ENCODE assay signal across 24 mouse cellular contexts in the genomic region with DNA sequence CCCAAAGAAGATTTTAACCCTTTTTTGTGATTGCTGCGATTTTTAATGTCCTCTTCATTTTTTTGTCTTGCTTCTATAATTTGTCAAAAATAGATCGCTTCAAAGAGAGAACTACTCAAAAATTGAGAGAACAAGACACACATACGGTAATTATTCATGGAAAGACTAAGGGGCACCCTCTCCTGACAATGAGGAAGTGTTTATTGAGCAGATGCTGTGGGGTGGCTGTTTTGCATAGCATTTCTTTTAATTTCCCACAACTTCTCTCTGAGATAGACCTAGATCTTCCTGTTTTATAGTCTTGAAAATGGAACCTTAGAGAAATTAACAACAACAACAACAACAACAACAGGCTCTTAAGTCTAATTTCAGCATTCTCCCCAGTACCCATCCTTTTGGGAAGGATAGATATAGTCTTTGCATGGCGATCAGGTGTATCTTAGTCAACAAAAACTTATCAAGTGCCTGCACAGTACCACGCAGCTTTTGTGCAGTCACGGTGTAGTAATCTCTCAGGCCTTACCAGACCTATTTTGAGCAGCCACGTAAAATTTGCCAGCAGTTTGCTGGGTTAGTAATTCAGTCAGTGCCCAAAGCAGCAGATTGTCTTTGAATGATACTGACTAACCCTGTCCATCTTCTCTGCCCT. TPM values are rescaled to one million over a fixed set of nuclear protein-coding genes. Genes with fewer than 3 reads are reported as not detected.
DNase-seq lines count a peak whose midpoint lies in the region; ATAC-seq and TF ChIP-seq lines count a peak whose summit lies in the region.
"Had no signal": no experiment of that assay in that cellular context is flagged by ENCODE, and none has a peak within 500 bp of the region (broad histone marks: within the 10 kb centered on the region; RNA-seq: fewer than 3 reads in every experiment).

No protein-coding gene starts in this region.

- H3K36me3 ChIP-seq in liver, embryonic 11.5 days (ENCODE audit: control insufficient read depth, insufficient read depth, low read length): no peaks in the 10 kb centered on the region
- peaks cover 5 to 14% of the 10 kb centered on the region in 2 experiments for H3K36me3 ChIP-seq in CH12.LX (replicated peaks in 1 of 2; ENCODE audit: control insufficient read depth in 1 of 2, insufficient read depth in 1 of 2, low read length in 1 of 2)
- H3K36me3 ChIP-seq in liver, embryonic 12.5 days: no peaks in the 10 kb centered on the region
- no peaks in the 10 kb centered on the region for H3K36me3 ChIP-seq in hindbrain, embryonic 16.5 days (ENCODE audit: control insufficient read depth, insufficient read depth, low read length)
- H3K36me3 ChIP-seq: embryonic facial prominence, embryonic 15.5 days; forebrain, embryonic 10.5 days; heart, embryonic 12.5 days; hindbrain, embryonic 12.5 days; limb, embryonic 13.5 days; lung, embryonic 15.5 days; neural tube, embryonic 15.5 days had no signal

- TF ChIP-seq RAD21 in CH12.LX (IDR thresholded peaks at IDR 0.05; ENCODE audit: low read depth, low read length): no peak

- dilution Hi-C loops in CH12.LX (cut with MboI; ENCODE audit: extremely low pct_ligation_motif_present, extremely low pct_unique_long_range_greater_than_20kb, low sequenced_read_pairs): no loop called here

- H3K9me3 ChIP-seq in liver, embryonic 11.5 days (ENCODE audit: control insufficient read depth, low read length): no peaks in the 10 kb centered on the region
- H3K9me3 ChIP-seq in CH12.LX (replicated peaks; ENCODE audit: low read length): no peaks in the 10 kb centered on the region
- H3K9me3 ChIP-seq in liver, embryonic 12.5 days (replicated peaks): no peaks in the 10 kb centered on the region
- H3K9me3 ChIP-seq in hindbrain, embryonic 16.5 days (ENCODE audit: control insufficient read depth, low read length): no peaks in the 10 kb centered on the region
- H3K9me3 ChIP-seq: embryonic facial prominence, embryonic 15.5 days; forebrain, embryonic 10.5 days; heart, embryonic 12.5 days; hindbrain, embryonic 12.5 days; limb, embryonic 13.5 days; lung, embryonic 15.5 days; neural tube, embryonic 15.5 days had no signal

- in situ Hi-C loops in CH12.LX (cut with MboI; ENCODE audit: low pct_ligation_motif_present, low pct_unique_long_range_greater_than_20kb, low sequenced_read_pairs): no loop called here

- no peak overlapping the region for H3K9ac ChIP-seq in liver, embryonic 11.5 days (ENCODE audit: low read depth, low read length)
- H3K9ac ChIP-seq in CH12.LX (ENCODE audit: insufficient read depth, low read depth): peak overlapping the region; percentile 80
- no peak overlapping the region for H3K9ac ChIP-seq in liver, embryonic 12.5 days
- no peak overlapping the region for H3K9ac ChIP-seq in hindbrain, embryonic 16.5 days (ENCODE audit: low read depth, low read length)
- H3K9ac ChIP-seq: embryonic facial prominence, embryonic 15.5 days; heart, embryonic 12.5 days; hindbrain, embryonic 12.5 days; limb, embryonic 13.5 days; lung, embryonic 15.5 days; neural tube, embryonic 15.5 days had no signal

- ATAC-seq in liver, embryonic 11.5 days (replicated peaks; ENCODE audit: low FRiP score): peak; percentile 63; the same call in 1 of the 2 replicates
- peak; percentile 83 for ATAC-seq in liver, embryonic 12.5 days
- peak; percentile 39; the same call in 1 of the 2 replicates for ATAC-seq in megakaryocyte, adult 5-6 weeks (ENCODE audit: poor library complexity, severe bottlenecking)
- ATAC-seq in hindbrain, embryonic 16.5 days: no peak
- ATAC-seq: midbrain, embryonic 16.5 days had no signal

- peak; percentile 56; the same call in 1 of the 2 replicates for TF ChIP-seq EP300 in CH12.LX (IDR thresholded peaks at IDR 0.05; ENCODE audit: low read length)

- no peaks in the 10 kb centered on the region for H3K27me3 ChIP-seq in liver, embryonic 11.5 days (replicated peaks; ENCODE audit: control insufficient read depth, insufficient read depth, low read length)
- H3K27me3 ChIP-seq in CH12.LX (replicated peaks): no peaks in the 10 kb centered on the region
- H3K27me3 ChIP-seq in liver, embryonic 12.5 days (replicated peaks): no peaks in the 10 kb centered on the region
- H3K27me3 ChIP-seq in hindbrain, embryonic 16.5 days (replicated peaks; ENCODE audit: control insufficient read depth, insufficient read depth, low read length): no peaks in the 10 kb centered on the region
- H3K27me3 ChIP-seq: embryonic facial prominence, embryonic 15.5 days; heart, embryonic 12.5 days; hindbrain, embryonic 12.5 days; limb, embryonic 13.5 days; lung, embryonic 15.5 days; neural tube, embryonic 15.5 days had no signal

- 69% methylated on average over 7 of the region's 7 CpGs for WGBS in liver, embryonic 11.5 days
- 48% methylated on average over 7 of the region's 7 CpGs for WGBS in liver, embryonic 12.5 days (ENCODE audit: insufficient replicate concordance)
- WGBS in hindbrain, embryonic 16.5 days: 87% methylated on average over 7 of the region's 7 CpGs

- no peak overlapping the region for H3K4me3 ChIP-seq in liver, embryonic 11.5 days (ENCODE audit: low read depth, low read length)
- H3K4me3 ChIP-seq in CH12.LX (replicated peaks in 1 of 3; ENCODE audit: low read depth in 2 of 3, low read length in 2 of 3, poor library complexity in 1 of 3): peak overlapping the region in 2 of 3 experiments; percentile 4 to 18
- no peak overlapping the region for H3K4me3 ChIP-seq in liver, embryonic 12.5 days
- H3K4me3 ChIP-seq in hindbrain, embryonic 16.5 days (ENCODE audit: low read length): no peak overlapping the region
- H3K4me3 ChIP-seq: embryonic facial prominence, embryonic 15.5 days; forebrain, embryonic 10.5 days; heart, embryonic 12.5 days; hindbrain, embryonic 12.5 days; limb, embryonic 13.5 days; lung, embryonic 15.5 days; neural tube, embryonic 15.5 days had no signal

- TF ChIP-seq POLR2A in CH12.LX (IDR thresholded peaks at IDR 0.05; ENCODE audit: low read depth, low read length): no peak

- H3K27ac ChIP-seq in liver, embryonic 11.5 days (ENCODE audit: low read depth, low read length): no peak overlapping the region
- H3K27ac ChIP-seq in CH12.LX (ENCODE audit: insufficient read depth, low read depth): peak overlapping the region; percentile 3; the same call in 1 of the 2 replicates
- H3K27ac ChIP-seq in liver, embryonic 12.5 days: no peak overlapping the region
- no peak overlapping the region for H3K27ac ChIP-seq in hindbrain, embryonic 16.5 days (ENCODE audit: low read depth, low read length)
- H3K27ac ChIP-seq: embryonic facial prominence, embryonic 15.5 days; forebrain, embryonic 10.5 days; hindbrain, embryonic 12.5 days; kidney, postnatal 0 days; limb, embryonic 13.5 days; lung, embryonic 15.5 days; neural tube, embryonic 15.5 days had no signal

- TF ChIP-seq CTCF in CH12.LX (conservative IDR thresholded peaks at IDR 0.05 in 1 of 2, IDR thresholded peaks at IDR 0.05 in 1 of 2; ENCODE audit: low read depth in 2 of 2, low read length in 2 of 2): no peak

- DNase-seq in liver, embryonic 11.5 days (ENCODE audit: low spot score): no peak
- no peak for DNase-seq in liver
- DNase-seq in CH12.LX (ENCODE audit: extremely low read depth): peak; percentile 76
- DNase-seq in Muller cell, postnatal 12 days (ENCODE audit: inconsistent ontology term): no peak
- DNase-seq in frontal cortex, postnatal 25 days (ENCODE audit: low spot score in 2 of 2): no peak
- DNase-seq: adrenal gland, postnatal 10 days; cerebellum, adult 8-10 months; heart, postnatal 14 days; kidney, adult 2 months; layer of hippocampus, adult 9-11 months; lung, postnatal 36 days; thymus, postnatal 25 days had no signal

- no peak overlapping the region for H3K4me2 ChIP-seq in liver, embryonic 11.5 days
- H3K4me2 ChIP-seq in CH12.LX (ENCODE audit: insufficient read depth, low read depth, poor library complexity, severe bottlenecking): peak overlapping the region; percentile 92
- no peak overlapping the region for H3K4me2 ChIP-seq in liver, embryonic 12.5 days
- H3K4me2 ChIP-seq in hindbrain, embryonic 16.5 days (ENCODE audit: low read length): no peak overlapping the region
- H3K4me2 ChIP-seq: embryonic facial prominence, embryonic 15.5 days; heart, embryonic 12.5 days; hindbrain, embryonic 12.5 days; limb, embryonic 13.5 days; lung, embryonic 15.5 days; neural tube, embryonic 15.5 days had no signal

- peaks cover 9% of the 10 kb centered on the region for H3K4me1 ChIP-seq in liver, embryonic 11.5 days (replicated peaks; ENCODE audit: control insufficient read depth, insufficient read depth, low read length)
- H3K4me1 ChIP-seq in CH12.LX (ENCODE audit: control insufficient read depth in 1 of 2, insufficient read depth in 2 of 2): peaks cover 9 to 48% of the 10 kb centered on the region in 2 experiments
- H3K4me1 ChIP-seq in liver, embryonic 12.5 days: peaks cover 27% of the 10 kb centered on the region
- H3K4me1 ChIP-seq in hindbrain, embryonic 16.5 days (ENCODE audit: control insufficient read depth, insufficient read depth, low read depth, low read length): no peaks in the 10 kb centered on the region
- H3K4me1 ChIP-seq: embryonic facial prominence, embryonic 15.5 days; heart, embryonic 12.5 days; hindbrain, embryonic 12.5 days; limb, embryonic 13.5 days; lung, embryonic 15.5 days; neural tube, embryonic 15.5 days had no signal

- peaks cover 9% of the 10 kb centered on the region; the same call in 1 of the 2 replicates for H3K79me2 ChIP-seq in CH12.LX (replicated peaks; ENCODE audit: control insufficient read depth, extremely low read depth, insufficient read depth, poor library complexity, severe bottlenecking)

TF ChIP-seq in CH12.LX, 34 proteins besides CTCF, POLR2A, EP300 and RAD21:
- TF ChIP-seq MEF2A (IDR thresholded peaks at IDR 0.05; ENCODE audit: borderline replicate concordance, low read depth, low read length): peak; percentile 48; the same call in 1 of the 2 replicates
- TF ChIP-seq TCF12 (IDR thresholded peaks at IDR 0.05; ENCODE audit: low read depth, low read length): 0 out of 2 replicates have a peak, but pooled peaks have one; percentile 19
- no peak for TF ChIP-seq RCOR1 (conservative IDR thresholded peaks at IDR 0.05; ENCODE audit: low read depth, low read length)
- TF ChIP-seq BHLHE40 (IDR thresholded peaks at IDR 0.05; ENCODE audit: low read depth, low read length): peak; percentile 37; the same call in 1 of the 2 replicates
- 0 out of 2 replicates have a peak, but pooled peaks have one; percentile 47 for TF ChIP-seq ELF1 (IDR thresholded peaks at IDR 0.05; ENCODE audit: low read depth, low read length)

RNA-seq across cellular contexts. Expression of a gene that starts 13.1 kb away (rescaled TPM):
- polyA plus RNA-seq in liver, embryonic 11.5 days (2014; fragmentation: Nextera tagmentation; extraction: Ambion mirVana): 19.8 and 20.6 TPM in 2 replicates
- 37.9 and 48.7 TPM in 2 replicates for total RNA-seq in CH12.LX (2012; rRNA removed)
- total RNA-seq in CH12.LX (2014; rRNA removed): 7.7 and 10.7 TPM in 2 replicates
- 13.4 and 14.7 TPM in 2 replicates for polyA plus RNA-seq in CH12.LX (2012; ENCODE audit: insufficient read length, low read depth)
- 16.8 and 17.0 TPM in 2 replicates for polyA plus RNA-seq in liver, embryonic 12.5 days (2016; fragmentation: Nextera tagmentation; extraction: Ambion mirVana)
- 61.5 and 62.2 TPM in 2 replicates for total RNA-seq in megakaryocyte, adult 5-6 weeks (2015)
- total RNA-seq in megakaryocyte, adult 5-6 weeks (2017): 74.4 and 92.6 TPM in 2 replicates
- 12.1 and 13.5 TPM in 2 replicates for polyA plus RNA-seq in hindbrain, embryonic 16.5 days (2015; fragmentation: Nextera tagmentation; extraction: Ambion mirVana)

Comparison
In these comparisons a context has a peak if more than half of its experiments do, and no peak if none do; other contexts are left out.
1. H3K4me3 ChIP-seq: peak in CH12.LX (2 of 3); none in liver, embryonic 11.5 days (single experiment), liver, embryonic 12.5 days (single experiment) and hindbrain, embryonic 16.5 days (single experiment).